Mouse (Mus musculus) monocyte, adult 59 days (primary cell): ENCODE results near the gene Fxyd4. TPM values are rescaled to one million over a fixed set of nuclear protein-coding genes. Genes with fewer than 3 reads are reported as not detected.

Experiments
- total RNA-seq, 2 experiments: library from RNA; stranded (reverse); gene quantifications; one replicate each; pipeline ENCODE4 v1.2.4; 2023

Fxyd4 gene
- total RNA-seq, result 10 to 100 TPM in 1 of 2 experiments, 1 to 10 TPM in 1; 9.0 to 13.4 TPM

DNA sequence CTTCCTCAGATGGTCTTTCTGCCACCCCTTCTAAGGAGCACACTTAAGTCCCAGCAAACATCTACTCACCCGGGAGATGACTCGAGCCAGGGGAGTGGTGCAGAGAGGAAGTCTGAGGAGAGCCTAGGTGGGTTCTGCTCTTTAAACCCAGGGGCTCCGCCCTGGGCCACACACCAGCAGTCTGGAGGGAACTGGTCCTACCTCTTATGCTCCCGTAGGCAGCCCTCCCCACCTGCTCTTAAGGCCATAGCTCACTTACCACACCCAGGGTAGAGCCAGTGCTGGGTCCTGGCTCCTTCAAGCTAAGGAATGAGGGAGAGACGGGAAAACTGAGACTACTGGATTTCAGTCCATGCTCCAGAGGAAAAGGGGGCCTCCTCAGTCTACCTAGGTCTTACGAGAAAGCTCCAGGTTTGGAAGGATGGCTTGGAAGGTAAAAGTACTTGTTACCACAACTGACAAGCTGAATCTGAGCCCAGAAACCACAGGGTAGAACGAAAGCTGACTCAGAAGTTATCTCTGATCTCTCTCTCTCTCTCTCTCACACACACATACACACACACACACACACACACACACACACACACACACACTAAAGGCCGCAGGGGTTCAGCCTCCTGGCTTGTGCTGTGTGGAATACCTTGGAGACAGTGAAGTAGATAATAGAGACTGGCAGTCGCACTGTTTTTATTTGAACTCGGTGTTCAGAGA, at the start of gene Fxyd4:
Gene Fxyd4 (minus strand): TSS at position 471 of the 711 bp plus-strand sequence.

DNA sequence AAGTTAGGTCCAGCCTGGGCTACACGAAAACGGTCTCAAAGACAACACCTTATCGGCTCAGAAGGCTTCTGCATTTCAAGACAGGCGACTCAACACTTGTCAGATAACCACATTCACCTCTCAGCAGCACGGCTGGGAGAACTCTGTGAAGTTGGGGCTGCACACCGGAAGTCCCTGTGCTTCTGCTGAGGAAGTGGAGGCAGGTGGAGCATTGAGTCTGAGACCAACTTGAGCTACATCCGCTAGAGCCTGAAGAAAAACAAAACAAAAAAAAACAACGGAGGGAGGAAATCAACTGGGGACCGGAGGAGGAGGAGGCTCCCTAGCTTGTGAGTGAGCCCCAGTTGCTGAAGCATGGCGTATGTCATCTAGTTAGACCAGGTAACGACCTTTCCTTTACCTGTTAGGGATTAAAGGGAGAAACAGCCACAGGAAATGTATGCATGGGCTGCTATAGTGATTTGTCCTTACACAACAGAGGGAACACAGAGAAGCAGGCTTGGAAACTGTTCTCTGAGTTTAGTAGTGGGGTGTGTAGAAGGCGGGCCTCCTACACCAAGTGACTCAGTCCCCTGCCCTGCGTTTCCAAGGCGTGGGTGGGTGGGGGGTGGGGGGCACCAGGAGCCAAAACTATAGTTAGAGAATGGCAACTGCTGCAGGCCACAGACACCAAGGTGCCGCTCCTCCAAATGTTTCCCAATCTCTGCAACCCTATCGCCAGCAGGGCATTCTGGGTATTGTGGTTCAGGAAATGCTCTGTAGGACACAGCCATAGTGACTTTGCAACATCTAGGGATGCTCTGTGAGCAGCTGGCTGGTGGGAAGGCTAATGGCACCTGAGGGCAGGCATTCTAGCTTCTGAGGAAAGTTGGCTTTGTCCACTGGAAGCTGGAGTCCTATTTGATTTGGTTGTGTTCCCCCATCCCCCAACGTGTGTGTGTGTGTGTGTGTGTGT, 37.1 kb downstream of the Fxyd4 start, which contains the start of gene Hnrnpf:
Gene Hnrnpf (plus strand): TSS at position 199 of the 955 bp plus-strand sequence.

Other genes starting within 250 kb of the Fxyd4 start
- 10 to 100 TPM; 11.1 to 13.4 TPM for gene Zfp637, start 96.5 kb downstream of the Fxyd4 start, total RNA-seq
- under 1 TPM; 0.55 to 0.60 TPM for gene Zfp239, start 75.6 kb downstream of the Fxyd4 start, total RNA-seq
- gene Hnrnpf, start 37.4 kb downstream of the Fxyd4 start, total RNA-seq, result 100 to 1,000 TPM; 688 to 731 TPM
- gene Rasgef1a, start 73.7 kb upstream of the Fxyd4 start, total RNA-seq, result not detected
- gene Csgalnact2, start 201.4 kb upstream of the Fxyd4 start, total RNA-seq, result 100 to 1,000 TPM; 117 to 120 TPM